Mouse (Mus musculus) embryonic facial prominence, embryonic 10.5 days (tissue): ENCODE results near the gene Bach2. TPM values are rescaled to one million over a fixed set of nuclear protein-coding genes. Genes with fewer than 3 reads are reported as not detected.

Experiments used
- DNase-seq: peaks from one replicate; pipeline ENCODE4 v3.0.0-alpha.2; 2017; ENCODE audit warnings: low spot score
- H3K27ac ChIP-seq: fragments of 300-500 bp; sonication (generic); replicated peaks from 2 replicates; pipeline ENCODE4 v1.5.1; 2016; ENCODE audit warnings: mild to moderate bottlenecking
- H3K27me3 ChIP-seq: fragments of 300-500 bp; sonication (generic); replicated peaks from 2 replicates; pipeline ENCODE4 v1.6.1; 2016; ENCODE audit warnings: low read depth, mild to moderate bottlenecking; ENCODE audit not compliant: poor library complexity, severe bottlenecking
- H3K36me3 ChIP-seq: fragments of 300-500 bp; sonication (generic); replicated peaks from 2 replicates; pipeline ENCODE4 v1.6.1; 2016; ENCODE audit warnings: mild to moderate bottlenecking, moderate library complexity
- H3K4me1 ChIP-seq: fragments of 300-500 bp; sonication (generic); 2 replicates; pipeline ENCODE4 v1.6.1; 2016
- H3K4me3 ChIP-seq: fragments of 300-500 bp; sonication (generic); 2 replicates; pipeline ENCODE4 v1.5.1; 2016; ENCODE audit warnings: mild to moderate bottlenecking, moderate library complexity
- H3K9me3 ChIP-seq: fragments of 300-500 bp; sonication (generic); 2 replicates; pipeline ENCODE4 v1.6.1; 2016; ENCODE audit warnings: mild to moderate bottlenecking
- WGBS: fragments of 180-500 bp; shearing (Covaris S2); methylation state at CpG from one replicate; pipeline ENCODE4 v1.1.7; 2016; 5-methylcytosine and 5-hydroxymethylcytosine counted together
- polyA plus RNA-seq: library from polyadenylated mRNA; unstranded; fragments of >200 nt; fragmentation: Nextera tagmentation; extraction: Ambion mirVana; gene quantifications from 2 replicates; pipeline ENCODE4 v1.2.1, GENCODE M21; 2016

Bach2 gene
- polyA plus RNA-seq, 1 experiment from 2014 or later, result 12.2 TPM

GRCm38 (mm10) chr4:32572118-32572517 lies 333.5 kb downstream of the Bach2 start:
- H3K27me3 ChIP-seq, result no peaks in the 10 kb centered on the region
- H3K27ac ChIP-seq, result no peak overlapping the region
- H3K4me1 ChIP-seq, result peaks cover 31% of the 10 kb centered on the region
- H3K4me3 ChIP-seq, result no peak overlapping the region
- peaks cover 11% of the 10 kb centered on the region for H3K36me3 ChIP-seq
- 57% methylated on average over 1 of the region's 1 CpGs for whole genome bisulfite sequencing
- DNase-seq, result peak; percentile 60
- H3K9me3 ChIP-seq, result no peaks in the 10 kb centered on the region

GRCm38 (mm10) chr4:32573586-32573985 lies 335.0 kb downstream of the Bach2 start:
- no peaks in the 10 kb centered on the region for H3K27me3 ChIP-seq
- peaks cover 31% of the 10 kb centered on the region for H3K4me1 ChIP-seq
- no peak for DNase-seq
- H3K4me3 ChIP-seq, result no peak overlapping the region
- WGBS, result 87% methylated on average over 5 of the region's 5 CpGs
- H3K27ac ChIP-seq, result no peak overlapping the region
- H3K9me3 ChIP-seq, result no peaks in the 10 kb centered on the region
- H3K36me3 ChIP-seq, result peaks cover 14% of the 10 kb centered on the region

- WGBS, result 77% methylated on average over 1 of the region's 1 CpGs
- Histone ChIP-seq H3K9me3 (no peaks in the 10 kb centered on the region), H3K4me3 (no peak overlapping the region), H3K36me3 (peaks cover 21% of the 10 kb centered on the region), H3K4me1 (peaks cover 25% of the 10 kb centered on the region), H3K27me3 (no peaks in the 10 kb centered on the region), H3K27ac (no peak overlapping the region)
- no peak for DNase-seq
Observed at GRCm38 (mm10) chr4:32574604-32575003, 336.0 kb downstream of the Bach2 start.

GRCm38 (mm10) chr4:32575165-32575564 lies 336.6 kb downstream of the Bach2 start:
- peaks cover 19% of the 10 kb centered on the region for H3K4me1 ChIP-seq
- DNase-seq, result peak; percentile 53
- no peaks in the 10 kb centered on the region for H3K27me3 ChIP-seq
- H3K4me3 ChIP-seq, result no peak overlapping the region
- 49% methylated on average over 9 of the region's 9 CpGs for WGBS
- H3K9me3 ChIP-seq, result no peaks in the 10 kb centered on the region
- H3K27ac ChIP-seq, result no peak overlapping the region
- peaks cover 26% of the 10 kb centered on the region for H3K36me3 ChIP-seq

GRCm38 (mm10) chr4:32579850-32580249 lies 341.2 kb downstream of the Bach2 start:
- no peaks in the 10 kb centered on the region for H3K27me3 ChIP-seq
- no peaks in the 10 kb centered on the region for H3K9me3 ChIP-seq
- H3K4me1 ChIP-seq, result peaks cover 13% of the 10 kb centered on the region
- no peak overlapping the region for H3K27ac ChIP-seq
- DNase-seq, result no peak
- 86% methylated on average over 8 of the region's 8 CpGs for WGBS
- H3K36me3 ChIP-seq, result peaks cover 30% of the 10 kb centered on the region
- H3K4me3 ChIP-seq, result no peak overlapping the region

GRCm38 (mm10) chr4:32584181-32584580 lies 345.6 kb downstream of the Bach2 start:
- Histone ChIP-seq H3K27ac (no peak overlapping the region), H3K36me3 (peaks cover 13% of the 10 kb centered on the region), H3K9me3 (no peaks in the 10 kb centered on the region), H3K4me3 (no peak overlapping the region), H3K27me3 (no peaks in the 10 kb centered on the region), H3K4me1 (peaks cover 9% of the 10 kb centered on the region)
- no peak for DNase-seq
- WGBS, result 76% methylated on average over 6 of the region's 6 CpGs

- no peak overlapping the region for H3K27ac ChIP-seq
- peak; percentile 73 for DNase-seq
- peaks cover 4% of the 10 kb centered on the region for H3K4me1 ChIP-seq
- H3K27me3 ChIP-seq, result no peaks in the 10 kb centered on the region
- no peaks in the 10 kb centered on the region for H3K36me3 ChIP-seq
- WGBS, result 14% methylated on average over 9 of the region's 9 CpGs
- no peak overlapping the region for H3K4me3 ChIP-seq
- H3K9me3 ChIP-seq, result no peaks in the 10 kb centered on the region
Observed at GRCm38 (mm10) chr4:32586596-32586995, 348.0 kb downstream of the Bach2 start.

GRCm38 (mm10) chr4:32587543-32587942 lies 348.9 kb downstream of the Bach2 start:
- no peaks in the 10 kb centered on the region for H3K9me3 ChIP-seq
- H3K27ac ChIP-seq, result no peak overlapping the region
- no peaks in the 10 kb centered on the region; the same call in 1 of the 2 replicates for H3K4me1 ChIP-seq
- DNase-seq, result no peak
- no peaks in the 10 kb centered on the region for H3K36me3 ChIP-seq
- 91% methylated on average over 5 of the region's 5 CpGs for WGBS
- no peak overlapping the region for H3K4me3 ChIP-seq
- H3K27me3 ChIP-seq, result no peaks in the 10 kb centered on the region

- Histone ChIP-seq H3K4me1 (no peaks in the 10 kb centered on the region; the same call in 1 of the 2 replicates), H3K4me3 (no peak overlapping the region), H3K27me3 (no peaks in the 10 kb centered on the region), H3K9me3 (no peaks in the 10 kb centered on the region), H3K36me3 (no peaks in the 10 kb centered on the region), H3K27ac (no peak overlapping the region)
- DNase-seq, result no peak
- WGBS, result 83% methylated on average over 6 of the region's 6 CpGs
Observed at GRCm38 (mm10) chr4:32588237-32588636, 349.6 kb downstream of the Bach2 start.

GRCm38 (mm10) chr4:32601135-32601534 lies 362.5 kb downstream of the Bach2 start:
- 26% methylated on average over 12 of the region's 12 CpGs for WGBS
- H3K4me3 ChIP-seq, result no peak overlapping the region
- H3K9me3 ChIP-seq, result no peaks in the 10 kb centered on the region
- H3K36me3 ChIP-seq, result no peaks in the 10 kb centered on the region
- no peaks in the 10 kb centered on the region for H3K27me3 ChIP-seq
- H3K4me1 ChIP-seq, result no peaks in the 10 kb centered on the region
- peak; percentile 83 for DNase-seq
- H3K27ac ChIP-seq, result no peak overlapping the region

GRCm38 (mm10) chr4:32602660-32603059 lies 364.1 kb downstream of the Bach2 start, which contains the start of gene Gja10:
Gene Gja10 (minus strand): TSS chr4:32602760.
- WGBS, result 73% methylated on average over 3 of the region's 3 CpGs
- no peaks in the 10 kb centered on the region for H3K36me3 ChIP-seq
- H3K4me1 ChIP-seq, result no peaks in the 10 kb centered on the region
- H3K27me3 ChIP-seq, result no peaks in the 10 kb centered on the region
- no peak within 1 kb of the TSS for H3K4me3 ChIP-seq
- H3K9me3 ChIP-seq, result no peaks in the 10 kb centered on the region
- no peak for DNase-seq
- H3K27ac ChIP-seq, result no peak within 1 kb of the TSS

GRCm38 (mm10) chr4:32615034-32615881 lies 376.7 kb downstream of the Bach2 start, which contains the start of gene Casp8ap2:
Gene Casp8ap2 (plus strand): TSS chr4:32615451.
- DNase-seq, result peak; percentile 98
- WGBS, result under 1% methylated on average over 67 of the region's 67 CpGs

GRCm38 (mm10) chr4:32621637-32622036 lies 383.0 kb downstream of the Bach2 start:
- DNase-seq, result no peak
- peaks cover 11% of the 10 kb centered on the region for H3K4me1 ChIP-seq
- H3K4me3 ChIP-seq, result no peak overlapping the region
- peaks cover 66% of the 10 kb centered on the region for H3K36me3 ChIP-seq
- no peaks in the 10 kb centered on the region for H3K27me3 ChIP-seq
- H3K9me3 ChIP-seq, result no peaks in the 10 kb centered on the region
- H3K27ac ChIP-seq, result no peak overlapping the region

More at GRCm38 (mm10) chr4:32615034-32615881, 376.7 kb downstream of the Bach2 start, which contains the start of gene Casp8ap2:
- peak within 1 kb of the TSS; percentile 94 for H3K27ac ChIP-seq
- H3K4me1 ChIP-seq, result peaks cover 20% of the 10 kb centered on the region
- H3K36me3 ChIP-seq, result peaks cover 27% of the 10 kb centered on the region
- peak within 1 kb of the TSS; percentile 92 for H3K4me3 ChIP-seq
- H3K27me3 ChIP-seq, result no peaks in the 10 kb centered on the region
- H3K9me3 ChIP-seq, result no peaks in the 10 kb centered on the region
